Mouse (Mus musculus): ENCODE measurements at regions not wholly inside any gene's neighbourhood (a gene's known extent, or its start where the extent isn't known, plus 50 kb on each side); places are given as distances from the start of the nearest gene placed in this dataset.

DNA sequence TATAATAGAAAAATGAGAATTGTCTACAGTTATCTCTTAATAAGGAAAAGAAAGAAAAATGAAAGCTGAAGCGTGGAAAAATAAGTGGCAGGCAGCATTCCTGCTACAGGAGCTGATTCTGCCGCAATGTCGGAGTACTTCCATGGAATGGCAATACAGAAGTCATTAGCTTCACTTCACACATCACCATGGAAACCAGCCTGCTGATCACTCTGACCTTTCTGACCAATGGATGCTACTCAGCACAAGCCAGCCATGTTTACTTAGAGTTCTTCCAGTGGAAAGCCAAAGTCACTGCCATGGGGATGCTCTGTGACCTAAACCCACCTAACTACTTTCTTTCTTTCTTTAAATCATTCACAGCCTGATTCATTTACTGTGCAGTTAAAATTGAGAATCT lies 71.6 kb upstream of the Slc35b3 start:
- no peak overlapping the region for H3K9ac ChIP-seq
- H3K27me3 ChIP-seq: no peaks in the 10 kb centered on the region
- ATAC-seq (ENCODE audit: borderline replicate concordance, extremely low read depth, low FRiP score, low TSS enrichment): no peak
- no peaks in the 10 kb centered on the region for H3K9me3 ChIP-seq
- H3K4me3 ChIP-seq: no peak overlapping the region
- no peaks in the 10 kb centered on the region for H3K4me1 ChIP-seq
- H3K27ac ChIP-seq: no peak overlapping the region
- no peaks in the 10 kb centered on the region for H3K36me3 ChIP-seq
- WGBS: 66% methylated on average over 3 of the region's 3 CpGs
- H3K4me2 ChIP-seq: no peak overlapping the region

DNA sequence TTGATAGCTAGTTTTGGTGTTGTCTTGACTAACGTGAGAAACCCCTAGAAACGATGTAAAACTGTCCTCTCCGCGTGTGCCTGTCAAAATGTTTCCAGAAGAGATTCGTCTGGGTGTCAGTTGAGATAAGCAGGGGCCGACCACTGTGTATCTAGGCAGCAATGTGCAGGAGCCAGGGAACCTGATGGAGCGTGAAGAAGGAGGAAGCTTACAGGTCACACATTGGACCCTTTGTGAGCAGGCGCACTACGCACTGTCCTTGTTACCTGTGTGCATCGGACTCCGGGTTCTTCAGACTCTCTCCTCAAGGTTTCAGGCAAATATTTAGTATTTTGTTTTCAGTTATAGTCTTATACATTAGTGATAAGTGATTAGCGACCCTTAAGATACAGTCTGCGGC lies 59.5 kb upstream of the Slc35b3 start:
- Histone ChIP-seq H3K27me3 (no peaks in the 10 kb centered on the region), H3K9ac (no peak overlapping the region), H3K4me2 (no peak overlapping the region), H3K4me3 (no peak overlapping the region), H3K36me3 (no peaks in the 10 kb centered on the region), H3K4me1 (no peaks in the 10 kb centered on the region), H3K27ac (no peak overlapping the region), H3K9me3 (no peaks in the 10 kb centered on the region)
- no peak for ATAC-seq (ENCODE audit: borderline replicate concordance, extremely low read depth, low FRiP score, low TSS enrichment)
- 52% methylated on average over 13 of the region's 13 CpGs for WGBS

DNA sequence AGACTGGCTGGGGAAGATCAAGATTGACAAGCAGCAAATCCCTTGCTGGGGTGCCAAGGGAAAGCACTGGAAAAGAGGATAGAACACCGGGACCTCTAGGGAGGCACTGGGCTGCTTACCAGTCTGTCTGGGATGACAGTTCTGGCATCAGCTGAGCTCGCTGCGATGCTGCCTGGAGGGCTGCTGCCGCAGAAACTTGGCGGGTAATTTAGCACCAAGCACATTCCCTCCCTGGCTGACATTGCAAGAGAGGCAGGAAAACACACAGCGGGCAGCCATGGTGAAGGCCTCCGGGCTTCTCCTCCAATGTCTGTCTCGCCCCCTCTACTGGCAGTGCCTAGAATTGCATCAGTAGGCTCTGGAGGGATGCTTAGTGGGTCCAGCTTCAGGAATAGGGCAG lies 51.0 kb upstream of the Slc35b3 start:
- no peak overlapping the region for H3K9ac ChIP-seq
- H3K36me3 ChIP-seq: no peaks in the 10 kb centered on the region
- H3K9me3 ChIP-seq: no peaks in the 10 kb centered on the region
- ATAC-seq (ENCODE audit: borderline replicate concordance, extremely low read depth, low FRiP score, low TSS enrichment): peak; percentile 52; the same call in 1 of the 2 replicates
- no peaks in the 10 kb centered on the region for H3K27me3 ChIP-seq
- H3K4me2 ChIP-seq: peak overlapping the region; percentile 36
- H3K4me3 ChIP-seq: no peak overlapping the region
- 5% methylated on average over 8 of the region's 8 CpGs for WGBS
- H3K4me1 ChIP-seq: no peaks in the 10 kb centered on the region
- no peak overlapping the region for H3K27ac ChIP-seq

Data from lung, embryonic 15.5 days (tissue).